In the genomic region with DNA sequence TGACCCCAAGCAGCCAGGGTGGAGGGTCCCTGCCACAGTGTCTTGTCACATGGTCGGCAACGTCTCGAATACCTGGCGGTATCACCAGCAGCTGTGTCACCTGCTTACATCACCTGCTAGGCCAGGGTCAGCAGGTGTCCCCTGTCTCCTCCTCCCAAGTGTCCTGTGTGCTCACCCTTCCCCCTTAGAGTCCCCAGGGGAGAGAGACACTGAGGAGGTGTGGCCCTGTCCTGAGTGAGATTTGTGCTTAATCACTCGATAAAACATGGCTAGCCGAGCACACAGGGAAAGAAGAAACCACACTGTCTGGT, we compare ENCODE assay signal across 32 mouse cellular contexts. TPM values are rescaled to one million over a fixed set of nuclear protein-coding genes. Genes with fewer than 3 reads are reported as not detected.
DNase-seq lines count a peak whose midpoint lies in the region; ATAC-seq lines count a peak whose summit lies in the region.
"Had no signal": no experiment of that assay in that cellular context is flagged by ENCODE, and none has a peak within 500 bp of the region (broad histone marks: within the 10 kb centered on the region; RNA-seq: fewer than 3 reads in every experiment).

No protein-coding gene starts in this region.

- H3K4me3 ChIP-seq in kidney, embryonic 15.5 days (replicated peaks): no peak overlapping the region
- H3K4me3 ChIP-seq in lung, embryonic 16.5 days (ENCODE audit: low read length): no peak overlapping the region
- H3K4me3 ChIP-seq in embryonic facial prominence, embryonic 14.5 days (ENCODE audit: low read depth, low read length): no peak overlapping the region
- H3K4me3 ChIP-seq: forebrain, embryonic 10.5 days; forebrain, embryonic 15.5 days; heart, adult 2 months; heart, embryonic 13.5 days; hindbrain, embryonic 10.5 days; hindbrain, embryonic 15.5 days; layer of hippocampus, adult 2 months; left cerebral cortex, adult 2 months; limb, embryonic 15.5 days; liver, embryonic 13.5 days; midbrain, embryonic 10.5 days; midbrain, embryonic 15.5 days; neural tube, embryonic 15.5 days had no signal

- H3K9ac ChIP-seq in kidney, embryonic 15.5 days: no peak overlapping the region
- no peak overlapping the region for H3K9ac ChIP-seq in lung, embryonic 16.5 days (ENCODE audit: low read length)
- no peak overlapping the region for H3K9ac ChIP-seq in embryonic facial prominence, embryonic 14.5 days (ENCODE audit: low read depth, low read length)
- H3K9ac ChIP-seq: forebrain, embryonic 15.5 days; heart, embryonic 13.5 days; hindbrain, embryonic 15.5 days; limb, embryonic 15.5 days; liver, embryonic 13.5 days; midbrain, embryonic 15.5 days; neural tube, embryonic 15.5 days had no signal

- no peaks in the 10 kb centered on the region for H3K9me3 ChIP-seq in kidney, embryonic 15.5 days (replicated peaks)
- H3K9me3 ChIP-seq in lung, embryonic 16.5 days (ENCODE audit: control insufficient read depth, low read length): no peaks in the 10 kb centered on the region
- no peaks in the 10 kb centered on the region for H3K9me3 ChIP-seq in embryonic facial prominence, embryonic 14.5 days (ENCODE audit: control insufficient read depth, low read length)
- H3K9me3 ChIP-seq: forebrain, embryonic 10.5 days; forebrain, embryonic 15.5 days; G1E; heart, embryonic 13.5 days; hindbrain, embryonic 10.5 days; hindbrain, embryonic 15.5 days; limb, embryonic 15.5 days; liver, embryonic 13.5 days; midbrain, embryonic 10.5 days; midbrain, embryonic 15.5 days; neural tube, embryonic 15.5 days had no signal

- no peaks in the 10 kb centered on the region for H3K27me3 ChIP-seq in kidney, embryonic 15.5 days
- H3K27me3 ChIP-seq in lung, embryonic 16.5 days (ENCODE audit: control insufficient read depth, insufficient read depth, low read depth, low read length): no peaks in the 10 kb centered on the region
- H3K27me3 ChIP-seq in embryonic facial prominence, embryonic 14.5 days (replicated peaks; ENCODE audit: control insufficient read depth, insufficient read depth, low read length): no peaks in the 10 kb centered on the region
- H3K27me3 ChIP-seq: forebrain, embryonic 15.5 days; heart, embryonic 13.5 days; hindbrain, embryonic 15.5 days; limb, embryonic 15.5 days; liver, embryonic 13.5 days; midbrain, embryonic 15.5 days; neural tube, embryonic 15.5 days had no signal

- H3K36me3 ChIP-seq in kidney, embryonic 15.5 days: no peaks in the 10 kb centered on the region
- H3K36me3 ChIP-seq in lung, embryonic 16.5 days (ENCODE audit: control insufficient read depth, insufficient read depth, low read length): no peaks in the 10 kb centered on the region
- no peaks in the 10 kb centered on the region for H3K36me3 ChIP-seq in embryonic facial prominence, embryonic 14.5 days (ENCODE audit: control insufficient read depth, insufficient read depth, low read length)
- H3K36me3 ChIP-seq: forebrain, embryonic 10.5 days; forebrain, embryonic 15.5 days; G1E; hindbrain, embryonic 10.5 days; limb, embryonic 15.5 days; liver, embryonic 13.5 days; midbrain, embryonic 10.5 days; midbrain, embryonic 15.5 days; neural tube, embryonic 15.5 days had no signal

- peaks cover 10% of the 10 kb centered on the region for H3K4me1 ChIP-seq in kidney, embryonic 15.5 days
- H3K4me1 ChIP-seq in lung, embryonic 16.5 days (replicated peaks; ENCODE audit: control insufficient read depth, insufficient read depth, low read length): peaks cover 11% of the 10 kb centered on the region
- peaks cover 9% of the 10 kb centered on the region for H3K4me1 ChIP-seq in embryonic facial prominence, embryonic 14.5 days (ENCODE audit: control insufficient read depth, insufficient read depth, low read length)
- H3K4me1 ChIP-seq: forebrain, embryonic 10.5 days; hindbrain, embryonic 10.5 days; liver, embryonic 13.5 days had no signal

- ATAC-seq in kidney, embryonic 15.5 days (replicated peaks; ENCODE audit: low FRiP score): 0 out of 2 replicates have a peak, but pooled peaks have one; percentile 9
- ATAC-seq in lung, embryonic 16.5 days (ENCODE audit: low read depth): no peak
- no peak for ATAC-seq in embryonic facial prominence, embryonic 14.5 days (ENCODE audit: low read depth)
- ATAC-seq: forebrain, embryonic 15.5 days; inflammation-experienced regulatory T-cells, adult 6 months; midbrain, embryonic 15.5 days had no signal

- H3K4me2 ChIP-seq in kidney, embryonic 15.5 days: no peak overlapping the region
- 0 out of 2 replicates have a peak overlapping the region, but pooled peaks have one; percentile 20 for H3K4me2 ChIP-seq in lung, embryonic 16.5 days (ENCODE audit: low read depth, low read length)
- H3K4me2 ChIP-seq in embryonic facial prominence, embryonic 14.5 days (ENCODE audit: low read depth, low read length): no peak overlapping the region
- H3K4me2 ChIP-seq: forebrain, embryonic 15.5 days; heart, embryonic 13.5 days; hindbrain, embryonic 15.5 days; limb, embryonic 15.5 days; liver, embryonic 13.5 days; midbrain, embryonic 15.5 days; neural tube, embryonic 15.5 days had no signal

- no peak for DNase-seq in kidney, postnatal 14 days
- no peak for DNase-seq in lung, postnatal 4 days
- no peak for DNase-seq in embryonic facial prominence, embryonic 14.5 days (ENCODE audit: low spot score)
- no peak for DNase-seq in yolk sac, embryonic 10.5 days (ENCODE audit: low spot score)
- DNase-seq: B cell, adult 2 months; cerebellum, adult 2 months; gastrocnemius, postnatal 25 days; kidney, adult 11 months; liver, embryonic 13.5 days; lung, adult 2 months; retina, postnatal 1 day; thymus, adult 18-20 months; thymus, postnatal 25 days had no signal

- H3K27ac ChIP-seq in kidney, embryonic 15.5 days: no peak overlapping the region
- H3K27ac ChIP-seq in lung, embryonic 16.5 days (ENCODE audit: low read length): no peak overlapping the region
- H3K27ac ChIP-seq in embryonic facial prominence, embryonic 14.5 days (replicated peaks; ENCODE audit: low read depth, low read length): 0 out of 2 replicates have a peak overlapping the region, but pooled peaks have one; percentile 39
- H3K27ac ChIP-seq: forebrain, embryonic 10.5 days; forebrain, embryonic 15.5 days; heart, adult 2 months; heart, embryonic 13.5 days; hindbrain, embryonic 10.5 days; hindbrain, embryonic 15.5 days; layer of hippocampus, adult 2 months; left cerebral cortex, adult 2 months; limb, embryonic 15.5 days; liver, embryonic 13.5 days; macrophage; midbrain, embryonic 10.5 days; midbrain, embryonic 15.5 days; neural tube, embryonic 15.5 days had no signal

- WGBS in kidney, embryonic 15.5 days: 36% methylated on average over 6 of the region's 6 CpGs
- WGBS in lung, embryonic 16.5 days: 29% methylated on average over 6 of the region's 6 CpGs
- WGBS in embryonic facial prominence, embryonic 14.5 days: 61% methylated on average over 4 of the region's 6 CpGs

RNA-seq across cellular contexts. Expression of gene Gcnt3, which starts 50.9 kb away (rescaled TPM):
- 1.3 and 2.3 TPM in 2 replicates for polyA plus RNA-seq in kidney, embryonic 15.5 days (2015; fragmentation: Nextera tagmentation; extraction: Ambion mirVana)
- 0.05 and 0.08 TPM in 2 replicates for polyA plus RNA-seq in lung, embryonic 16.5 days (2015; fragmentation: Nextera tagmentation; extraction: Ambion mirVana)
- polyA plus RNA-seq in embryonic facial prominence, embryonic 14.5 days (2014; fragmentation: Nextera tagmentation; extraction: Ambion mirVana): 0.04 and 0.06 TPM in 2 replicates
- polyA plus RNA-seq: cerebellum, adult 2 months; cortical plate, adult 2 months; forebrain, embryonic 10.5 days; forebrain, embryonic 15.5 days; frontal cortex, adult 2 months; G1E; heart, adult 2 months; heart, embryonic 13.5 days; hindbrain, embryonic 10.5 days; hindbrain, embryonic 15.5 days; inflammation-experienced regulatory T-cells, adult 6 months; liver, embryonic 13.5 days; lung, adult 2 months; macrophage; midbrain, embryonic 10.5 days; midbrain, embryonic 15.5 days; neural tube, embryonic 15.5 days had no signal

RNA-seq across cellular contexts. Expression of gene Fam81a, which starts 53.6 kb away (rescaled TPM):
- polyA plus RNA-seq in kidney, embryonic 15.5 days (2015; fragmentation: Nextera tagmentation; extraction: Ambion mirVana): 12.2 and 12.7 TPM in 2 replicates
- 7.4 and 8.6 TPM in 2 replicates for polyA plus RNA-seq in lung, embryonic 16.5 days (2015; fragmentation: Nextera tagmentation; extraction: Ambion mirVana)
- polyA plus RNA-seq in embryonic facial prominence, embryonic 14.5 days (2014; fragmentation: Nextera tagmentation; extraction: Ambion mirVana): 7.3 and 8.8 TPM in 2 replicates
- polyA plus RNA-seq: G1E, macrophage had no signal
